Mouse (Mus musculus): ENCODE results near the gene Nxn.

Nxn gene

GRCm38 (mm10) chr11:76298457-76299000 is 100.4 kb downstream of the Nxn start:
- no peak for DNase-seq (ENCODE audit: low spot score)

GRCm38 (mm10) chr11:76297252-76297651 is 101.7 kb downstream of the Nxn start:
- no peak for DNase-seq (ENCODE audit: low spot score)

- no peak for DNase-seq (ENCODE audit: low spot score)
Measured at GRCm38 (mm10) chr11:76294836-76295235, 104.1 kb downstream of the Nxn start.

GRCm38 (mm10) chr11:76294078-76294477 is 104.9 kb downstream of the Nxn start:
- no peak for DNase-seq (ENCODE audit: low spot score)

GRCm38 (mm10) chr11:76292831-76293230 is 106.1 kb downstream of the Nxn start:
- DNase-seq (ENCODE audit: low spot score) = no peak

- no peak for DNase-seq (ENCODE audit: low spot score)
Measured at GRCm38 (mm10) chr11:76292398-76292797, 106.5 kb downstream of the Nxn start.

GRCm38 (mm10) chr11:76291960-76292359 is 107.0 kb downstream of the Nxn start:
- DNase-seq (ENCODE audit: low spot score) = no peak

GRCm38 (mm10) chr11:76290367-76290766 is 108.6 kb downstream of the Nxn start:
- DNase-seq (ENCODE audit: low spot score) = no peak

- no peak for DNase-seq (ENCODE audit: low spot score)
Measured at GRCm38 (mm10) chr11:76288645-76289044, 110.3 kb downstream of the Nxn start.

- no peak for DNase-seq (ENCODE audit: low spot score)
Measured at GRCm38 (mm10) chr11:76287301-76287700, 111.6 kb downstream of the Nxn start.

GRCm38 (mm10) chr11:76286534-76287126 is 112.3 kb downstream of the Nxn start:
- DNase-seq (ENCODE audit: low spot score) = no peak

- DNase-seq (ENCODE audit: low spot score) = no peak
Measured at GRCm38 (mm10) chr11:76285431-76286075, 113.4 kb downstream of the Nxn start.

GRCm38 (mm10) chr11:76283841-76284240 is 115.1 kb downstream of the Nxn start:
- DNase-seq (ENCODE audit: low spot score) = no peak

GRCm38 (mm10) chr11:76279971-76280370 is 119.0 kb downstream of the Nxn start:
- DNase-seq (ENCODE audit: low spot score) = no peak

- DNase-seq (ENCODE audit: low spot score) = no peak
Measured at GRCm38 (mm10) chr11:76278960-76279852, 119.7 kb downstream of the Nxn start.

GRCm38 (mm10) chr11:76272440-76272839 is 126.5 kb downstream of the Nxn start:
- no peak for DNase-seq (ENCODE audit: low spot score)

GRCm38 (mm10) chr11:76268521-76269065 is 130.3 kb downstream of the Nxn start:
- no peak for DNase-seq (ENCODE audit: low spot score)

GRCm38 (mm10) chr11:76268001-76268459 is 130.9 kb downstream of the Nxn start:
- no peak for DNase-seq (ENCODE audit: low spot score)

GRCm38 (mm10) chr11:76267550-76267949 is 131.4 kb downstream of the Nxn start:
- no peak for DNase-seq (ENCODE audit: low spot score)

- DNase-seq (ENCODE audit: low spot score) = no peak
Measured at GRCm38 (mm10) chr11:76262611-76263351, 136.2 kb downstream of the Nxn start.

GRCm38 (mm10) chr11:76261224-76261623 is 137.7 kb downstream of the Nxn start:
- no peak for DNase-seq (ENCODE audit: low spot score)
